Mouse (Mus musculus) ES-E14 (cell line): ENCODE data around the gene Tns1.

Experiments used
- HCFC1 ChIP-seq: IDR thresholded peaks from 2 replicates; pipeline ENCODE4 v1.6.1; 2012; ENCODE audit warnings: low read length, inconsistent platforms, borderline replicate concordance; ENCODE audit not compliant: insufficient read depth
- MAFK ChIP-seq: IDR thresholded peaks from 2 replicates; pipeline ENCODE4 v1.6.1; 2014; ENCODE audit warnings: mild to moderate bottlenecking, low read depth, low read length, inconsistent platforms; ENCODE audit not compliant: insufficient read depth
- ZC3H11A ChIP-seq: IDR thresholded peaks from 2 replicates; pipeline ENCODE4 v1.6.1; 2012; ENCODE audit warnings: low read depth, mild to moderate bottlenecking, inconsistent platforms, low read length, borderline replicate concordance
- ZNF384 ChIP-seq: IDR thresholded peaks from 2 replicates; pipeline ENCODE4 v1.6.1; 2012; ENCODE audit warnings: low read depth, low read length, inconsistent platforms

GRCm38 (mm10) chr1:74084065-74084705 lies 40.1 kb downstream of the Tns1 start:
- no peak for TF ChIP-seq ZNF384
- TF ChIP-seq HCFC1 = no peak
- TF ChIP-seq ZC3H11A = no peak
- TF ChIP-seq MAFK = no peak
